Mouse (Mus musculus) midbrain, embryonic 11.5 days (tissue): ENCODE results near the gene Gbx2. TPM values are rescaled to one million over a fixed set of nuclear protein-coding genes. Genes with fewer than 3 reads are reported as not detected.

ENCODE experiments used
- ATAC-seq: fragments of 200-750 bp; cut with Nextera tagmentation; 2 replicates; pipeline ENCODE4 v1.8.0; 2017; ENCODE audit warnings: moderate TSS enrichment, moderate library complexity; ENCODE audit not compliant: low FRiP score
- DNase-seq: peaks from one replicate; pipeline ENCODE4 v3.0.0; 2015; ENCODE audit warnings: low spot score; ENCODE audit errors: missing footprints
- H3K27ac ChIP-seq: fragments of 300-500 bp; sonication (generic); 2 replicates; pipeline ENCODE4 v1.5.1; 2014; ENCODE audit warnings: low read depth, low read length
- H3K27me3 ChIP-seq: fragments of 300-500 bp; sonication (generic); 2 replicates; pipeline ENCODE4 v1.6.1; 2014; ENCODE audit warnings: mild to moderate bottlenecking, low read length, moderate library complexity, mixed read lengths; ENCODE audit not compliant: control insufficient read depth, insufficient read depth
- H3K36me3 ChIP-seq: fragments of 300-500 bp; sonication (generic); 2 replicates; pipeline ENCODE4 v1.6.1; 2014; ENCODE audit warnings: mild to moderate bottlenecking, low read length, moderate library complexity, mixed read lengths; ENCODE audit not compliant: control insufficient read depth, insufficient read depth
- H3K4me1 ChIP-seq: fragments of 300-500 bp; sonication (generic); 2 replicates; pipeline ENCODE4 v1.6.1; 2014; ENCODE audit warnings: low read length; ENCODE audit not compliant: control insufficient read depth, insufficient read depth
- H3K4me2 ChIP-seq: fragments of 300-500 bp; sonication (generic); 2 replicates; pipeline ENCODE4 v1.6.1; 2014; ENCODE audit warnings: mild to moderate bottlenecking, moderate library complexity
- H3K4me3 ChIP-seq: fragments of 300-500 bp; sonication (generic); 2 replicates; pipeline ENCODE4 v1.5.1; 2014; ENCODE audit warnings: low read depth, low read length
- H3K9ac ChIP-seq: fragments of 300-500 bp; sonication (generic); 2 replicates; pipeline ENCODE4 v1.6.1; 2014; ENCODE audit warnings: low read length
- H3K9me3 ChIP-seq: fragments of 300-500 bp; sonication (generic); 2 replicates; pipeline ENCODE4 v1.6.1; 2016; ENCODE audit warnings: low read length; ENCODE audit not compliant: control insufficient read depth
- WGBS: fragments of 180-500 bp; shearing (Covaris S2); extraction: QIAGEN DNeasy Blood & Tissue Kit; methylation state at CpG from one replicate; pipeline ENCODE4 v1.1.7; 2014; 5-methylcytosine and 5-hydroxymethylcytosine counted together
- polyA plus RNA-seq: library from polyadenylated mRNA; unstranded; fragments of >200 nt; fragmentation: Nextera tagmentation; extraction: Ambion mirVana; gene quantifications from 2 replicates; pipeline ENCODE4 v1.2.1, GENCODE M21; 2014

The Gbx2 gene
- 9.6 TPM in 2 replicates for polyA plus RNA-seq

DNA sequence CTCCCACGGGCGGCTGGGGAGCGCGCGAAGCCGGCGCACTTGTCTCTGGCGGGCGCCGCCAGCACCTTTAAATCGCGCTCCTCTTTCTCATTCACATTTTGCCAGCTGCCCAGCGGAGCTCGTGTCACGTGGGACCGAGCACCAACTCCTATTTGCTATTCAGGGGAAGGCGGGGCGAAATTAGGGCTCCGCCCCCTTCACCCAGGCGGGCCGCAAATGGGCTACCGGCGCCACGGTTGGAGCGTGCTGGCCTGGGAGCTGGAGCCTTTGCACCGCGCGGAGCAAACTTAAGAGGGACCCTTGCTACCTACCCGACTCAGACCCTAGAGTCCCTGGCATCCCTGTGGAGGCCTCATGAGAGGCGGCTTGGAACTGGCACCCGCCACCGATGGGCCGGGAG lies at the start of gene Gbx2:
Gbx2 (minus strand) TSS at position 60 of the 400 bp plus-strand sequence.
- Histone ChIP-seq H3K4me2 (peak within 1 kb of the TSS; percentile 58), H3K4me3 (peak within 1 kb of the TSS; percentile 39), H3K4me1 (peaks cover 43% of the 10 kb centered on the region), H3K27me3 (peaks cover 98% of the 10 kb centered on the region), H3K36me3 (no peaks in the 10 kb centered on the region), H3K9ac (peak within 1 kb of the TSS; percentile 43), H3K27ac (no peak within 1 kb of the TSS), H3K9me3 (no peaks in the 10 kb centered on the region)
- ATAC-seq (peak; percentile 79), DNase-seq (peak; percentile 99)
- under 1% methylated on average over 33 of the region's 33 CpGs for WGBS

DNA sequence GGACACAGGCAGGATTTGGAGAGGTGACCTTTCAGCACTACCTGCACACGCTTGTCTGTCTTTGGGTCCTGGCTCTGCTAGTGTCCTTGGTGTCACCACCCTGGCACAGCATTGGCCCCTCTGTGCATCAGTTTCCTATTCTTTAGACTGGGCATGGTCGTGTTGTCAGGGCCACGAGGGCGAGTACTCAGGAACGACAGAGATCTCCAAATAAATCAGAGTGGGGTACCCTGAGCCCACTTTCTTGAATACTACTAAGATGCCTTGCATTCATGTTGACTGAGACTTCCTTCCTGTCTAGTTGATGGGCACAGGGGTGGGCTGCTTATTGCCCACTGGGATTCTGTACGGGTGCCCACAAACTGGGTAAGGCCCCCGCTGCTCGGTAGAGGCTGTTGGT lies 46.3 kb upstream of the Gbx2 start:
- H3K9ac ChIP-seq = no peak overlapping the region
- H3K27me3 ChIP-seq = no peaks in the 10 kb centered on the region
- H3K27ac ChIP-seq = no peak overlapping the region
- H3K4me2 ChIP-seq = no peak overlapping the region
- DNase-seq (peak; percentile 77), ATAC-seq (no peak)
- H3K36me3 ChIP-seq = no peaks in the 10 kb centered on the region
- WGBS = 90% methylated on average over 8 of the region's 8 CpGs
- H3K9me3 ChIP-seq = no peaks in the 10 kb centered on the region
- H3K4me3 ChIP-seq = no peak overlapping the region
- no peaks in the 10 kb centered on the region for H3K4me1 ChIP-seq

DNA sequence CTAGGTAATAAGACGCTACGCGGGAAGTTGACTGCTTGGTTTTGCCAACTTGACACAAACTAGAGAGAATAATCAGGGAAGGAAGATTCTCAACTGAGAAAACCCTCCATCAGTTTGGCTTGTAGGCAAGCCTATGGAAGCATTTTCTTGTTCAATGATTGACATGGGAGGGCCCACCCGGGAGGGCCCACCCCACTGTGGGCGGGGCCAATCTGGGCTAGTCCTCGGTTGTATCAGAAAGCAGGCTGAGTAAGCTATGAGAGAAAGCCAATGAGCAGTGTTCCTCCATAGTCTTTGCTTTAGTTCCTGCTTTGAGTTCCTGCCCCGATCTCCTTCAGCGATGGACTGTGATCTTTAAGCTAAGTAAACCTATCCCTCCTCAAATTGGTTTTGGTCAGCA lies 45.4 kb upstream of the Gbx2 start:
- H3K9me3 ChIP-seq = no peaks in the 10 kb centered on the region
- no peak overlapping the region for H3K4me3 ChIP-seq
- no peaks in the 10 kb centered on the region for H3K4me1 ChIP-seq
- H3K27me3 ChIP-seq = peaks cover 2% of the 10 kb centered on the region; the same call in 1 of the 2 replicates
- no peak for ATAC-seq
- 79% methylated on average over 8 of the region's 8 CpGs for WGBS
- no peak for DNase-seq
- H3K9ac ChIP-seq = no peak overlapping the region
- H3K36me3 ChIP-seq = no peaks in the 10 kb centered on the region
- H3K4me2 ChIP-seq = no peak overlapping the region
- H3K27ac ChIP-seq = no peak overlapping the region

DNA sequence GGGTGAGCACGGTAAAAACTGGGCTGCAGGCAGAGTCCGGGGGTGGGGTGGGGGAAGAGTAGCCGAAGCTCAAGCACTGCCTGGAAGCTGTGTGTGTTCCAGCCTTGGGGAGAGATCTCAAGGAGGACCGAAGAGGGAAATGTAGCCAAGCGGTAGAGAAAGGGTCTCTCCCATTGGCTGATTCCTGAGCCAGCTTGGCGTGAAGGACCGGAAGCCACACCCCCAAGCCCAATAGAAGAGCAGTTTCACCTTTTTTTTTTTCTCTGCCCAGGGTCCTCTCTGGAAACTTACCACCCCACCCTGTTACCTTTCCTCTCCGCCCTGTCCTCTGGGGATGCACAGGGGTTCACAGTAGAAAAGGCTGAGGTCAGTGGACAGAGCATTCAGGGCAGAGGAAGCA lies 43.6 kb upstream of the Gbx2 start:
- Histone ChIP-seq H3K4me3 (no peak overlapping the region), H3K36me3 (no peaks in the 10 kb centered on the region), H3K27me3 (peaks cover 18% of the 10 kb centered on the region), H3K27ac (no peak overlapping the region), H3K4me1 (no peaks in the 10 kb centered on the region), H3K9me3 (no peaks in the 10 kb centered on the region), H3K4me2 (no peak overlapping the region), H3K9ac (no peak overlapping the region)
- ATAC-seq (no peak), DNase-seq (no peak)
- WGBS = 75% methylated on average over 8 of the region's 8 CpGs

DNA sequence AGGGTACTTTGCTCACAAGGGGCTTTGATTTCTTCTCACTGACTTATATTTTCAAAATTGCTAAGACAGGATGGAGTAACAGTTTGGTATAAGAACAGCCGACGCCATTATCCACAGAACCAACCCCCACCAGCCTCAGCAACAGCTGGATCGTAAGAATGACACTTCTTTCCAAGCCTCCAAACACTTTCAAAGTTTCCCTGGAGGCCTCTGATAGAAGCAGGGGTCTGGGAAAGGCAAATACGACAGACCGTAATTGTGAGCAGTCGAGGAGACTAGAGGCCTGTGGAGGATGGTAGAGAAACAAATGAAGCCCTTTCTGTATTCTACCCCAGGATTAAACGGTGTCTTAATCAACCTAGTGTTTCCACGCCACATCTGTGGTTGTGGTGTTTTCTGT lies 40.9 kb upstream of the Gbx2 start:
- H3K27ac ChIP-seq = no peak overlapping the region
- H3K9ac ChIP-seq = no peak overlapping the region
- peak; percentile 39 for DNase-seq
- H3K36me3 ChIP-seq = no peaks in the 10 kb centered on the region
- peaks cover 44% of the 10 kb centered on the region for H3K27me3 ChIP-seq
- H3K4me1 ChIP-seq = peaks cover 8% of the 10 kb centered on the region
- 71% methylated on average over 8 of the region's 8 CpGs for WGBS
- no peak for ATAC-seq
- no peaks in the 10 kb centered on the region for H3K9me3 ChIP-seq
- H3K4me2 ChIP-seq = no peak overlapping the region
- no peak overlapping the region for H3K4me3 ChIP-seq

DNA sequence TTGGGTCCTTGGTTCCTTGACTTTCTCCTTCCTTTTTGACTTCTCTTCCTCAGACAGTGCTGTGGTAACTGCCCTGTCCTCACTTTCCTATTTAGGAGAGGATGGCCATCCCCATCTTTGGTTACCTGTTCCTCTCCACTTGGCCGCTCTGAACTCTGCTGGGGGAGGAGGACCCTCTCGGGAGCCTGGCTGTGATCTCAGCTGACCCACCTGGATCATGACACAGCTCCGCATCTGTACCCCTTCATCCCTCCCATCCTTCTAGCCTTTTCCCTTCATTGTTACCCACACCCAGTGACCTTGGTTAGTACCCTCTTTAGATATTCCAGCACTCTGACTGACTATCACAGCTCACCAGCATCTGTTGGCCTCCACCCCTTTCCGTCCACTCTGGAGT lies 38.7 kb upstream of the Gbx2 start:
- peaks cover 8% of the 10 kb centered on the region for H3K4me1 ChIP-seq
- H3K27ac ChIP-seq = no peak overlapping the region
- H3K4me2 ChIP-seq = no peak overlapping the region
- ATAC-seq = no peak
- no peak overlapping the region for H3K4me3 ChIP-seq
- no peaks in the 10 kb centered on the region for H3K36me3 ChIP-seq
- peak; percentile 76 for DNase-seq
- H3K9ac ChIP-seq = no peak overlapping the region
- H3K9me3 ChIP-seq = no peaks in the 10 kb centered on the region
- H3K27me3 ChIP-seq = peaks cover 47% of the 10 kb centered on the region
- 87% methylated on average over 4 of the region's 4 CpGs for WGBS

DNA sequence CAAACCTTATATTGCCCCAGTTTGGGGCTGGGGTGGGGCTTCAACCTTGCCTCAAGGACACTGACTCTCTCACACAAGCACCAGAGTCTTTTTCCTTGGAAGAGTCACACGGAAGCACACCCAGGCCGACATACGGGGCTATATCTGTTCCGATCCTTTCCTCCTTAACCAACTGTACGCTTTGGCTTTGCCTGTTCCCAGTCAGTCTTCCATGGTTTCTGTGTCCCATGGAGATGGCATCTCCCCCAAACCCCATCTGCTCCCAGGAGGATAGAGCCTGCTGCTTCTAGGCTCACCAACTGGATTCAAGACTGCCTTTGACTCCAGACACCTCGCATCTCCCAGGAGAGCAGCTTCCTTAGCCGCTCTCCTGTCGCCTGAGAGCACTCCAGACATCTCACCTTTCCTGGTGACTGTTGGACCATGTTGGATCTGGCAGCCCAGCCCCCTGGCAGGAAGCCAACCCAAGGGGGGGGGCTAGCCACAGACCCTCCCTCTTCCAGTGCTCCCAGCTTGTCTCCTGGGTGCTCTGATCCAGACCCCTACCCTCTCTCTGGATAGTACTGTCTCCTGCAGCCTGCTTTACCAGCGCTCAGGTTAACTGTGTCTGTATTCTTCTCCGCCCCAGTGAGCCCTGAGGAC lies 38.2 kb upstream of the Gbx2 start:
- DNase-seq (no peak), ATAC-seq (no peak)
- H3K27ac ChIP-seq = no peak overlapping the region
- peaks cover 8% of the 10 kb centered on the region for H3K4me1 ChIP-seq
- no peaks in the 10 kb centered on the region for H3K36me3 ChIP-seq
- H3K27me3 ChIP-seq = peaks cover 47% of the 10 kb centered on the region
- H3K9ac ChIP-seq = no peak overlapping the region
- H3K4me3 ChIP-seq = no peak overlapping the region
- 57% methylated on average over 10 of the region's 10 CpGs for WGBS
- no peak overlapping the region for H3K4me2 ChIP-seq
- no peaks in the 10 kb centered on the region for H3K9me3 ChIP-seq

DNA sequence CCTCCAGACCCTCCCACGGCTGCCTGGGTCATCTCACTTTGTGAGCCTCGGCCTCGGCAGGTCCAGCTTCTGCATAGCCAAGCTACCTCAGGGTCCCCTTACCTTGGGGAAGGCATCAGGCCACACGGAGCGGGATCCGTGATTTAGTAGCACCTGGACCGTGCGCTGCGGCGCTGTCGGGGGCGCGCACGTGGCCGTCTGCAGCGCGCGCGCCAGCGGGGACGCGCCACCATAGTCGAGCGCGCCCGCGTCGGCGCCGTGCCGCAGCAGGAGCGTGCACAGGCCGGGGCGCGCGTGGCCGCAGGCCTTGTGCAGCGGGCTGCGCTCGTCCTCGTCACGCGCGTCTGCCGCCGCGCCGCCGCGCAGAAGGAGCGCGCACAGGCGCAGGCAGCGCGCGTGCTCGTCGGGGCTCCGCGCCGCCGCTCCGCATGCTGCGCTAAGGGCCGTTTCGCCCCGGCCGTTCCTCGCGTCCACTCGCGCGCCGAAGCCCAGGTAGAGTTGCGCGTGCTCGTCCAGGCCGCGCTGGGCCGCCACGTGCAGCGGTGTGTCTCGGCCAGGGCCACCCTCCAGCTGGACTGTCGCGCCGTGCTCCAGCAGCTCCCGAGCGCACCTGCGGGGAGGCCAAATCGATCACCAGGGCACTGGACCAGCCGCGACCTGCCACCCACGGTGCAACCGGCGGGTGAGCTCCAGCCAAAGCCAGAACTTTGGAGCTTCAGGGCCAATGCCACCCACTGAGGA lies 37.3 kb upstream of the Gbx2 start:
- Histone ChIP-seq H3K4me1 (peaks cover 8% of the 10 kb centered on the region), H3K36me3 (no peaks in the 10 kb centered on the region), H3K27ac (no peak overlapping the region), H3K9me3 (no peaks in the 10 kb centered on the region), H3K4me2 (peak overlapping the region; percentile 93), H3K4me3 (peak overlapping the region; percentile 59), H3K27me3 (peaks cover 47% of the 10 kb centered on the region), H3K9ac (peak overlapping the region; percentile 58)
- under 1% methylated on average over 86 of the region's 95 CpGs for WGBS
- DNase-seq = peak; percentile 94
- peak; percentile 71 for ATAC-seq

DNA sequence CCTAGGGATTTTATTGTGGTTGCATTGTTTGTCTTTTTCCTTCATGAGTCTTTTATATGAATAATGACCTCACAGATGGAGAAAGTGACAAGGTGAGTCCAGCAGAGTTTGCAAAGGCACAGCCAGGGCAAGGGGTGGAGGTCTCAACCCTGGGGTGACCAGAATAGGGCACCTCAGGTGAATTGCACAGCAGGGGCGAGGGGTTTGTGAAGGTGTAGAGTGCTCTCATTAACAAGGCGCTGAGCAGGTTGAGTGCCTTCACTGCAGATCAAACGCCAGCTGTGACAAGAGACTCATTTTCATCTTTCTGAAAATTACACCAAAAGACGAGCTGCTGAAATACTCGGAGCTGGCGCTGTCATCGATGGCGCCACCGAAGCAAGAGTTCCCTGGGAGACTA lies 36.6 kb upstream of the Gbx2 start:
- no peaks in the 10 kb centered on the region for H3K36me3 ChIP-seq
- peaks cover 8% of the 10 kb centered on the region for H3K4me1 ChIP-seq
- H3K4me3 ChIP-seq = peak overlapping the region; percentile 59
- DNase-seq = peak; percentile 88
- no peaks in the 10 kb centered on the region for H3K9me3 ChIP-seq
- 19% methylated on average over 9 of the region's 9 CpGs for WGBS
- no peak overlapping the region for H3K27ac ChIP-seq
- ATAC-seq = no peak
- H3K9ac ChIP-seq = no peak overlapping the region
- peaks cover 49% of the 10 kb centered on the region for H3K27me3 ChIP-seq
- H3K4me2 ChIP-seq = peak overlapping the region; percentile 93
